Mouse (Mus musculus): Measurements from ENCODE around the gene Mgme1. TPM values are rescaled to one million over a fixed set of nuclear protein-coding genes. Genes with fewer than 3 reads are reported as not detected.

Gene Mgme1
- polyA plus RNA-seq, 2 experiments: 11.4 to 17.2 TPM

DNA sequence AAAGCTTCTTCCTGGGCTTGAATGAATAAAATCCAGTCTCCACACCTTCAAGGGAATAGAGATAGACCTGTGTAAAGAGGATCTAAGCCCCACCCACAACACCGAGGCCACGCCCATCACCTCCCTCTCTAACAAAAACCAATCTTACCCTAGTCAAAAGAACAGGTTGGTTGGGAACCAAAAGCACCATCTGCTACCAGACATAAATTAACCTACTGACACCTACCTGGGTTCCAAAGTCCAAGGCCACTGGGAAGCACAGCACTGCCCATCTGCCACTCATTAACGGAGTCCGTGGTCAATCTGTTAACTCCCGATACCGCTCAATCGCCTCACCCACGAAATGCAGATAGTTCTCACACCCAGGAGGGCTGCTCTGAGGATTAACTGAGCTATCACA, 38.1 kb downstream of the Mgme1 start:
- Histone ChIP-seq H3K4me1 (ENCODE audit: control insufficient read depth, insufficient read depth, low read length) (no peaks in the 10 kb centered on the region), H3K4me2 (replicated peaks; ENCODE audit: low read depth, low read length, severe bottlenecking) (no peak overlapping the region), H3K9ac (ENCODE audit: low read depth, low read length, severe bottlenecking) (no peak overlapping the region), H3K36me3 (ENCODE audit: control insufficient read depth, insufficient read depth, low read length) (no peaks in the 10 kb centered on the region), H3K9me3 (ENCODE audit: control insufficient read depth, low read length) (no peaks in the 10 kb centered on the region), H3K27me3 (ENCODE audit: control insufficient read depth, insufficient read depth, low read length) (no peaks in the 10 kb centered on the region), H3K27ac (replicated peaks; ENCODE audit: low read depth, low read length) (no peak overlapping the region), H3K4me3 (replicated peaks; ENCODE audit: low read length) (no peak overlapping the region)
- no peak for DNase-seq (ENCODE audit: low spot score)
- TF ChIP-seq POLR2A (IDR thresholded peaks at IDR 0.05; ENCODE audit: borderline replicate concordance, extremely low read depth, insufficient read depth, insufficient read length): no peak
- no peak for ATAC-seq (ENCODE audit: low FRiP score, low read depth)
- 60% methylated on average over 8 of the region's 8 CpGs for WGBS

DNA sequence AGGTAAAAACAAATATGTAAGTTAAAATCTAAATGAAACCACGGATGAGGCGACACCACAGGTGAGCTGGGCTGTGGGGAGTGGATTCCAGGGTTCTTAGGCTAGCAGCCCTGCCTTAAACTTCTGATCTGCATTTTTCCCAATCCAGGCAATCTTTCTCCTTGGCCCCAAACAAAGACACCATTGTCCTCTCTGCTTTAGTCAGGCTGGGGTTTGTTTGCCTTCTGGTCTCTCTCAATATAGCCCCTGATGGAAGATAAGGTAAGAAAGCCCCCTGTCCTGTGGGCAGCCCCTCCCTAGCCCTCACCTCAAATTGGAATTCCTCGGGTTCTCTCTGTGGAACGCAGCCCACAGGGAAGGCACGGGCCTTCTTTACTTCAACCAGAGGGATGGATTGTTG, 39.8 kb downstream of the Mgme1 start:
- no peaks in the 10 kb centered on the region for H3K4me1 ChIP-seq (ENCODE audit: control insufficient read depth, insufficient read depth, low read length)
- no peaks in the 10 kb centered on the region for H3K9me3 ChIP-seq (ENCODE audit: control insufficient read depth, low read length)
- no peak overlapping the region for H3K4me2 ChIP-seq (replicated peaks; ENCODE audit: low read depth, low read length, severe bottlenecking)
- H3K4me3 ChIP-seq (replicated peaks; ENCODE audit: low read length): no peak overlapping the region
- DNase-seq (ENCODE audit: low spot score): no peak
- no peak overlapping the region for H3K27ac ChIP-seq (replicated peaks; ENCODE audit: low read depth, low read length)
- no peak overlapping the region for H3K9ac ChIP-seq (ENCODE audit: low read depth, low read length, severe bottlenecking)
- H3K36me3 ChIP-seq (ENCODE audit: control insufficient read depth, insufficient read depth, low read length): no peaks in the 10 kb centered on the region
- TF ChIP-seq POLR2A (IDR thresholded peaks at IDR 0.05; ENCODE audit: borderline replicate concordance, extremely low read depth, insufficient read depth, insufficient read length): no peak
- ATAC-seq (ENCODE audit: low FRiP score, low read depth): no peak
- H3K27me3 ChIP-seq (ENCODE audit: control insufficient read depth, insufficient read depth, low read length): no peaks in the 10 kb centered on the region
- WGBS: 50% methylated on average over 5 of the region's 5 CpGs

GRCm38 (mm10) chr2:144311372-144311771, 40.9 kb downstream of the Mgme1 start:
- H3K27me3 ChIP-seq (ENCODE audit: control insufficient read depth, insufficient read depth, low read length): no peaks in the 10 kb centered on the region
- no peak overlapping the region for H3K9ac ChIP-seq (ENCODE audit: low read depth, low read length, severe bottlenecking)
- H3K4me1 ChIP-seq (ENCODE audit: control insufficient read depth, insufficient read depth, low read length): no peaks in the 10 kb centered on the region
- no peak for DNase-seq (ENCODE audit: low spot score)
- H3K9me3 ChIP-seq (ENCODE audit: control insufficient read depth, low read length): no peaks in the 10 kb centered on the region
- TF ChIP-seq POLR2A (IDR thresholded peaks at IDR 0.05; ENCODE audit: borderline replicate concordance, extremely low read depth, insufficient read depth, insufficient read length): no peak
- no peak overlapping the region for H3K27ac ChIP-seq (replicated peaks; ENCODE audit: low read depth, low read length)
- WGBS: 77% methylated on average over 2 of the region's 2 CpGs
- no peak for ATAC-seq (ENCODE audit: low FRiP score, low read depth)
- H3K4me3 ChIP-seq (replicated peaks; ENCODE audit: low read length): no peak overlapping the region
- no peak overlapping the region for H3K4me2 ChIP-seq (replicated peaks; ENCODE audit: low read depth, low read length, severe bottlenecking)
- no peaks in the 10 kb centered on the region for H3K36me3 ChIP-seq (ENCODE audit: control insufficient read depth, insufficient read depth, low read length)

GRCm38 (mm10) chr2:144324218-144324617, 53.8 kb downstream of the Mgme1 start:
- ATAC-seq (ENCODE audit: low FRiP score, low read depth) (no peak), DNase-seq (ENCODE audit: low spot score) (no peak)
- Histone ChIP-seq H3K9ac (ENCODE audit: low read depth, low read length, severe bottlenecking) (no peak overlapping the region), H3K4me3 (replicated peaks; ENCODE audit: low read length) (no peak overlapping the region), H3K36me3 (ENCODE audit: control insufficient read depth, insufficient read depth, low read length) (no peaks in the 10 kb centered on the region), H3K27ac (replicated peaks; ENCODE audit: low read depth, low read length) (no peak overlapping the region), H3K9me3 (ENCODE audit: control insufficient read depth, low read length) (no peaks in the 10 kb centered on the region), H3K4me1 (ENCODE audit: control insufficient read depth, insufficient read depth, low read length) (no peaks in the 10 kb centered on the region), H3K4me2 (replicated peaks; ENCODE audit: low read depth, low read length, severe bottlenecking) (no peak overlapping the region), H3K27me3 (ENCODE audit: control insufficient read depth, insufficient read depth, low read length) (peaks cover 9% of the 10 kb centered on the region; the same call in 1 of the 2 replicates)
- WGBS: 52% methylated on average over 3 of the region's 3 CpGs
- no peak for TF ChIP-seq POLR2A (IDR thresholded peaks at IDR 0.05; ENCODE audit: borderline replicate concordance, extremely low read depth, insufficient read depth, insufficient read length)

- DNase-seq (ENCODE audit: low spot score) (no peak), ATAC-seq (ENCODE audit: low FRiP score, low read depth) (no peak)
- 9% methylated on average over 10 of the region's 10 CpGs for WGBS
- Histone ChIP-seq H3K27ac (replicated peaks; ENCODE audit: low read depth, low read length) (no peak overlapping the region), H3K4me3 (replicated peaks; ENCODE audit: low read length) (0 out of 2 replicates have a peak overlapping the region, but pooled peaks have one; percentile 59), H3K36me3 (ENCODE audit: control insufficient read depth, insufficient read depth, low read length) (no peaks in the 10 kb centered on the region), H3K9ac (ENCODE audit: low read depth, low read length, severe bottlenecking) (no peak overlapping the region), H3K27me3 (ENCODE audit: control insufficient read depth, insufficient read depth, low read length) (peaks cover 61% of the 10 kb centered on the region), H3K4me2 (replicated peaks; ENCODE audit: low read depth, low read length, severe bottlenecking) (peak overlapping the region; percentile 99), H3K4me1 (ENCODE audit: control insufficient read depth, insufficient read depth, low read length) (peaks cover 23% of the 10 kb centered on the region; the same call in 1 of the 2 replicates), H3K9me3 (ENCODE audit: control insufficient read depth, low read length) (no peaks in the 10 kb centered on the region)
- TF ChIP-seq POLR2A (IDR thresholded peaks at IDR 0.05; ENCODE audit: borderline replicate concordance, extremely low read depth, insufficient read depth, insufficient read length): no peak
Observed at GRCm38 (mm10) chr2:144329451-144329850, 59.0 kb downstream of the Mgme1 start.

DNA sequence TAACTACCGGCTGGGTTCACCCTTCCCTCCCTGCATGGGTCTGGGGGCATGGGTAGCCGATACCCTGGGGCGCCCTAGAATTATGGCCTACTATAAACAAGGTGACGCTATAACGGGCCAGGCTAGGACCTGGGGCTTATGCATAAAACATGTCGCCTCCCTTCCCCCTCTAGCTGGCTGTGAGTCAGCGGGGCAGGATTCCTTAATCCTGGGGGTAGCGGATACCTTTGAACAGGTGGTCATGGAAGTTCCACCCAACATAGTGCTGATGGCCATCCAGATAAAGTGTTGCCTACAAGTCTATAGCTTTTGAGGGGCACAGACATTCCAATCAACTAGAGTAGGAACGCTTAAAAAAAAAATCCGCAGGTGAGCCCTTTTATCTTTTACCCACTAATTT, 59.5 kb downstream of the Mgme1 start:
- H3K4me2 ChIP-seq (replicated peaks; ENCODE audit: low read depth, low read length, severe bottlenecking): peak overlapping the region; percentile 99
- peaks cover 66% of the 10 kb centered on the region for H3K27me3 ChIP-seq (ENCODE audit: control insufficient read depth, insufficient read depth, low read length)
- ATAC-seq (ENCODE audit: low FRiP score, low read depth): no peak
- 1% methylated on average over 10 of the region's 10 CpGs for WGBS
- peaks cover 23% of the 10 kb centered on the region; the same call in 1 of the 2 replicates for H3K4me1 ChIP-seq (ENCODE audit: control insufficient read depth, insufficient read depth, low read length)
- no peak overlapping the region for H3K9ac ChIP-seq (ENCODE audit: low read depth, low read length, severe bottlenecking)
- H3K27ac ChIP-seq (replicated peaks; ENCODE audit: low read depth, low read length): no peak overlapping the region
- DNase-seq (ENCODE audit: low spot score): no peak
- H3K9me3 ChIP-seq (ENCODE audit: control insufficient read depth, low read length): no peaks in the 10 kb centered on the region
- H3K4me3 ChIP-seq (replicated peaks; ENCODE audit: low read length): peak overlapping the region; percentile 59; the same call in 1 of the 2 replicates
- no peak for TF ChIP-seq POLR2A (IDR thresholded peaks at IDR 0.05; ENCODE audit: borderline replicate concordance, extremely low read depth, insufficient read depth, insufficient read length)
- H3K36me3 ChIP-seq (ENCODE audit: control insufficient read depth, insufficient read depth, low read length): no peaks in the 10 kb centered on the region
